Mouse (Mus musculus): Measurements from ENCODE around the gene Gpr88. TPM values are rescaled to one million over a fixed set of nuclear protein-coding genes. Genes with fewer than 3 reads are reported as not detected.

Gpr88 gene
- polyA plus RNA-seq, 1 experiment, result not detected

DNA sequence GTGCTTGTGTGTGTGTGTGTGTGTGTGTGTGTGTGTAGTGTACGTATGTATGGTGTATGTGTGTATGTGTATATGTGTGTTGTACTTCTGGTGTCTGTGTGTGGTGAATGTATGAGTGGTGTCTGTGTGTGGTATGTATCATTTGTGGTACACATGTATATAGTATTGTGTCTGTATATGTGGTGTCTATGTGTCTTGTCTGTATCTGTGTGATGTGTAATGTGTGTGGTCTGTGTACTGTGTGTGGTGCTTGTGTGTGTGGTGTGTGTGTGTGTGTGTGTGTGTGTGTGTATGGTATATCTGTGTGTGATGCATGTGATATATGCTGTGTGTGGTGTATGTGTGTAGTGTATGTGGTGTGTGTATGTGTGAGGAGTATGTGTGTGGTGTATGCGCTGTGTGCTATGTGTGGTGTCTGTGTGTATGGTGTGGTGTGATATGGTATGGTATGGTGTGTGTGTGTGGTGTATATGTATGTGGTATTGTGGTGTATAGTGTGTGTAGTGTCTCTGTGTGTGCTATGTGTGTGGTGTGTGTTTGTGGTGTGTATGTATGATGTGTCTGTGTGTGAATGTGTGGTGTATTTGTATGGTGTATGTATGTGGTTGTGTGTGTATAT is 13.8 kb upstream of the Gpr88 start:
- H3ac ChIP-seq (ENCODE audit: control insufficient read depth, insufficient read length), result no peak overlapping the region
- H3K27me3 ChIP-seq (ENCODE audit: control insufficient read depth, insufficient read depth, insufficient read length), result no peaks in the 10 kb centered on the region
- H3K4me2 ChIP-seq (ENCODE audit: low read depth), result no peak overlapping the region
- no peaks in the 10 kb centered on the region for H3K79me2 ChIP-seq (ENCODE audit: control insufficient read depth, insufficient read depth)
- H3K4me3 ChIP-seq, result no peak overlapping the region
- no peaks in the 10 kb centered on the region for H3K36me3 ChIP-seq (ENCODE audit: control insufficient read depth, insufficient read depth)
- no peak for TF ChIP-seq USF1 (IDR thresholded peaks at IDR 0.05; ENCODE audit: low read depth)

DNA sequence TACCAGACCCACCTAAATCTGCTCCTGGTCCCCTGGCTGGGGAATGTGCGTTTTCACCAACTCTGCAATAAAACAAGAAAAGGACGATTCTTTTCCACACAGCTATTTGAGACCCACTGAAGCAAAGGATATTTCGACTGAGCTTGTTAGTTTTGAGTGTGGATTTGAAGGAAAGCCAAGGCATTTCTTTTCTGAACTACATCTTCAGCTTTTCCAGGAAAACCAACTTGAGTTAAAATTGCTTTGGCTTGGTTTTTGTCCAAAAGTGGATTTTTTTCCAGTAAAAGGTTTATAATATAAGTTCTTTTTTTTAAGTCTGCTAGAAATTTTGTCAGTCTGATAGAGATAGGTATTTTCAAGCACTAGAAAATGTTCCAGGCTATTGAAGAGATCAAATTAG is 13.1 kb upstream of the Gpr88 start:
- Histone ChIP-seq H3K36me3 (ENCODE audit: control insufficient read depth, insufficient read depth) (no peaks in the 10 kb centered on the region), H3K4me3 (no peak overlapping the region), H3K79me2 (ENCODE audit: control insufficient read depth, insufficient read depth) (no peaks in the 10 kb centered on the region), H3ac (ENCODE audit: control insufficient read depth, insufficient read length) (no peak overlapping the region), H3K4me2 (ENCODE audit: low read depth) (no peak overlapping the region), H3K27me3 (ENCODE audit: control insufficient read depth, insufficient read depth, insufficient read length) (no peaks in the 10 kb centered on the region)
- TF ChIP-seq TCF3 (IDR thresholded peaks at IDR 0.05; ENCODE audit: insufficient read length, low read depth) (no peak), E2F4 (IDR thresholded peaks at IDR 0.05; ENCODE audit: insufficient read depth) (no peak), REST (IDR thresholded peaks at IDR 0.05; ENCODE audit: insufficient read depth, insufficient read length) (no peak), MAX (IDR thresholded peaks at IDR 0.05; ENCODE audit: low read depth) (no peak), POLR2A (IDR thresholded peaks at IDR 0.05; ENCODE audit: insufficient read length, low read depth) (no peak), TCF12 (IDR thresholded peaks at IDR 0.05; ENCODE audit: insufficient read depth, poor library complexity, severe bottlenecking) (no peak)

DNA sequence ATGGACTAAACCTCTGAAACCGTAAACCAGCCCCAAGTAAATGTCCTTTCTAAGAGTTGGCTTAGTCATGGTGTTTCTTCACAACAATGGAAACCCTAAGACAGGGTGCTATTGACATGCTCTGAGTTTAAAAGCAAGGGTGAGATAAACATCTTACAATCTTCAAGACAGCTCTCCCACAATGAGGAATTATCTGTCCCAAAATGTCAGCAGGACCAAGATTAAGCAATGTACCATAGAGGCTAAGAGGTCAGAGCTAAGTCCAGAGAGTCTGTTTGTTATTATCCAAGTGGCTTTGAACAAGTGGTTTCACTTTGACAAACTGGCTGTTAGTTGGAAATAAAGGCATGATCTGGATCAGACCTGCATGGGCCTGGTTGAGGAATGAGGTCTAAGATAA is 10.7 kb upstream of the Gpr88 start:
- Histone ChIP-seq H3K4me3 (no peak overlapping the region), H3K4me2 (ENCODE audit: low read depth) (no peak overlapping the region)
- no peak for TF ChIP-seq POLR2A (IDR thresholded peaks at IDR 0.05; ENCODE audit: insufficient read length, low read depth)
- TF ChIP-seq USF1 (IDR thresholded peaks at IDR 0.05; ENCODE audit: low read depth), result no peak
- no peak for TF ChIP-seq SRF (IDR thresholded peaks at IDR 0.05; ENCODE audit: control insufficient read depth, insufficient read length, low read depth)
- no peak for TF ChIP-seq TCF12 (IDR thresholded peaks at IDR 0.05; ENCODE audit: insufficient read depth, poor library complexity, severe bottlenecking)
- no peak for TF ChIP-seq REST (IDR thresholded peaks at IDR 0.05; ENCODE audit: insufficient read depth, insufficient read length)
- TF ChIP-seq MAX (IDR thresholded peaks at IDR 0.05; ENCODE audit: low read depth), result no peak
- no peak for TF ChIP-seq CEBPB (IDR thresholded peaks at IDR 0.05; ENCODE audit: insufficient read depth, poor library complexity, severe bottlenecking)
- TF ChIP-seq MYOD1 (IDR thresholded peaks at IDR 0.05; ENCODE audit: control insufficient read depth in 1 of 3, insufficient read length in 2 of 3, low read depth in 2 of 3), result no peak
- TF ChIP-seq POLR2AphosphoS2 (IDR thresholded peaks at IDR 0.05; ENCODE audit: insufficient read length, low read depth), result no peak
- no peak for TF ChIP-seq E2F4 (IDR thresholded peaks at IDR 0.05; ENCODE audit: insufficient read depth)
- TF ChIP-seq TCF3 (IDR thresholded peaks at IDR 0.05; ENCODE audit: insufficient read length, low read depth), result no peak
- no peak for TF ChIP-seq MYOG (IDR thresholded peaks at IDR 0.05; ENCODE audit: control insufficient read depth in 1 of 3, insufficient read depth in 1 of 3, insufficient read length in 2 of 3, low read depth in 2 of 3)

DNA sequence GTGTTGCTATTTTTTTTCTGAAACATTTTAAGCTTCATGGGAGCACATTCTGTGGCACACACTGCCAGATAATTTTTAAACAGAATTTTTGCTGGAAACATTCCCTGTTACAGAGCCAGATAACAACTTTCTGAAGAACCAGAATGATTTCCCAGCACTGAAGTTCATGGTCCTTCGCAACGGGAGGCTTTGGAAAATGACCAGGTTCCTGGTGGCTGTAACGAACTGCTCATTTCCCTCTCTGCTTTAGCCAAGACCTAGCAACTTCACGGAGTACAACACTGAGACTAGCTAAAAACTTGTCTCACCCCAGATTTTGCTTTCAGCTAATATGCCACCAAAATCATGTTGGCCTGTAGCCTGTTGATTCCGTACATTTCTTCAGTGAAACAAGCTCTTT is 9.8 kb upstream of the Gpr88 start:
- Histone ChIP-seq H3K4me2 (ENCODE audit: low read depth) (no peak overlapping the region), H3ac (ENCODE audit: control insufficient read depth, insufficient read length) (no peak overlapping the region), H3K27me3 (ENCODE audit: control insufficient read depth, insufficient read depth, insufficient read length) (no peaks in the 10 kb centered on the region), H3K36me3 (ENCODE audit: control insufficient read depth, insufficient read depth) (no peaks in the 10 kb centered on the region), H3K79me2 (ENCODE audit: control insufficient read depth, insufficient read depth) (no peaks in the 10 kb centered on the region), H3K4me3 (no peak overlapping the region)
- TF ChIP-seq SRF (IDR thresholded peaks at IDR 0.05; ENCODE audit: control insufficient read depth, insufficient read length, low read depth) (no peak), POLR2A (IDR thresholded peaks at IDR 0.05; ENCODE audit: insufficient read length, low read depth) (no peak), MYOD1 (IDR thresholded peaks at IDR 0.05; ENCODE audit: control insufficient read depth in 1 of 3, insufficient read length in 2 of 3, low read depth in 2 of 3) (no peak), USF1 (IDR thresholded peaks at IDR 0.05; ENCODE audit: low read depth) (no peak), TCF3 (IDR thresholded peaks at IDR 0.05; ENCODE audit: insufficient read length, low read depth) (no peak), POLR2AphosphoS2 (IDR thresholded peaks at IDR 0.05; ENCODE audit: insufficient read length, low read depth) (no peak), MAX (IDR thresholded peaks at IDR 0.05; ENCODE audit: low read depth) (no peak), REST (IDR thresholded peaks at IDR 0.05; ENCODE audit: insufficient read depth, insufficient read length) (no peak), CEBPB (IDR thresholded peaks at IDR 0.05; ENCODE audit: insufficient read depth, poor library complexity, severe bottlenecking) (no peak), E2F4 (IDR thresholded peaks at IDR 0.05; ENCODE audit: insufficient read depth) (no peak), MYOG (IDR thresholded peaks at IDR 0.05; ENCODE audit: control insufficient read depth in 1 of 3, insufficient read depth in 1 of 3, insufficient read length in 2 of 3, low read depth in 2 of 3) (no peak), TCF12 (IDR thresholded peaks at IDR 0.05; ENCODE audit: insufficient read depth, poor library complexity, severe bottlenecking) (no peak)

More for the DNA sequence above, 10.7 kb upstream of the Gpr88 start:
- H3K27me3 ChIP-seq (ENCODE audit: control insufficient read depth, insufficient read depth, insufficient read length), result no peaks in the 10 kb centered on the region
- H3ac ChIP-seq (ENCODE audit: control insufficient read depth, insufficient read length), result no peak overlapping the region
- H3K36me3 ChIP-seq (ENCODE audit: control insufficient read depth, insufficient read depth), result no peaks in the 10 kb centered on the region
- H3K79me2 ChIP-seq (ENCODE audit: control insufficient read depth, insufficient read depth), result no peaks in the 10 kb centered on the region

DNA sequence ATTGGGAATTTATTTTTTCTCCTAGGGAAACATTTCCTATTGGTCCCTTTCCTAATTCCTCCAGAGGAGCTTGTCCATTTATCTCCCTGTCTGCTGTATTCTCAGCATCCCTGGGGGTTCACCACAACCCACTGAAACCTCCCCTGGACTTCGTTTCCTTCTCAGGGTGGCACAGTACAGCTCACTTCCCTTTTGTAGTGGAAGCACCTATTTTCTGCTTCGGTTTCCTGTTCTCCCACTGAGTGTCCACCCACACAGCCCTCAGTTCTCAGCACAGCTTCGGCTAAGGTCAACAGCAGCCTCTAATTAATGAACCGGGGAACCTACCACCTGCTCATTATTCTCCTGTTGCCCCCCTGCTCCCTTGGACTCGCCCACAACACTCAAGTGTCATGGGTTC is 2.8 kb upstream of the Gpr88 start:
- Histone ChIP-seq H3K79me2 (ENCODE audit: control insufficient read depth, insufficient read depth) (no peaks in the 10 kb centered on the region), H3K27me3 (ENCODE audit: control insufficient read depth, insufficient read depth, insufficient read length) (peaks cover 16% of the 10 kb centered on the region), H3ac (ENCODE audit: control insufficient read depth, insufficient read length) (no peak overlapping the region), H3K36me3 (ENCODE audit: control insufficient read depth, insufficient read depth) (no peaks in the 10 kb centered on the region), H3K4me3 (no peak overlapping the region), H3K4me2 (ENCODE audit: low read depth) (no peak overlapping the region)
- TF ChIP-seq E2F4 (IDR thresholded peaks at IDR 0.05; ENCODE audit: insufficient read depth), result no peak
- TF ChIP-seq TCF12 (IDR thresholded peaks at IDR 0.05; ENCODE audit: insufficient read depth, poor library complexity, severe bottlenecking), result no peak
- no peak for TF ChIP-seq SRF (IDR thresholded peaks at IDR 0.05; ENCODE audit: control insufficient read depth, insufficient read length, low read depth)
- TF ChIP-seq CEBPB (IDR thresholded peaks at IDR 0.05; ENCODE audit: insufficient read depth, poor library complexity, severe bottlenecking), result no peak
- no peak for TF ChIP-seq REST (IDR thresholded peaks at IDR 0.05; ENCODE audit: insufficient read depth, insufficient read length)
- TF ChIP-seq POLR2A (IDR thresholded peaks at IDR 0.05; ENCODE audit: insufficient read length, low read depth), result no peak
